Comparison of ENCODE assay signal across 11 mouse cellular contexts in the genomic region with DNA sequence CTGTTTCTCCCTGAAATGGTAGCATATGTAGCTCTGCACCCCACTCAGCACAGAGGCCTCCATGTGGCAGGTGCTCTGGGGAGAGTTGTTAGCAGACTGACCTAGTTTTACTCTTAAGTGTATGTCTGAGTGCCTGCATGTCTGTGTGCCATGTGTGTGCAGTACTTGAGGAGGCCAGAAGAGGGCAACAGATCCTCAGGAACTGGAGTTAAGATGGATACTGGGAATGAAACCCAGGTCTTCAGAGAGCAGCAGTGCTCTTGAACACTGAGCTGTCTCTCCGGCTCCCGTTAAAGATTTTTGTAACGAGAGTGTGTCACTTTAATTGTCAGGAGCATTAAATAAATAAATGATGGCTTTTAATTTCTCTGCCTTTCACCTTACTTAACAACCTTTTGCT. TPM values are rescaled to one million over a fixed set of nuclear protein-coding genes. Genes with fewer than 3 reads are reported as not detected.
DNase-seq lines count a peak whose midpoint lies in the region; ATAC-seq and TF ChIP-seq lines count a peak whose summit lies in the region.
"Had no signal": no experiment of that assay in that cellular context is flagged by ENCODE, and none has a peak within 500 bp of the region (broad histone marks: within the 10 kb centered on the region; RNA-seq: fewer than 3 reads in every experiment).

No protein-coding gene starts in this region.

- H3K4me2 ChIP-seq in lung, embryonic 14.5 days, result no peak overlapping the region
- H3K4me2 ChIP-seq: embryonic facial prominence, embryonic 12.5 days had no signal

- no peak overlapping the region for H3K27ac ChIP-seq in lung, embryonic 14.5 days (ENCODE audit: low read depth)
- H3K27ac ChIP-seq in small intestine, adult 2 months (ENCODE audit: insufficient read depth, low read depth, low read length), result no peak overlapping the region
- H3K27ac ChIP-seq: embryonic facial prominence, embryonic 12.5 days had no signal

- H3K4me1 ChIP-seq in lung, embryonic 14.5 days (ENCODE audit: insufficient read depth), result peaks cover 15% of the 10 kb centered on the region
- H3K4me1 ChIP-seq in small intestine, adult 2 months (ENCODE audit: control insufficient read depth, insufficient read depth, insufficient read length, low read length), result peaks cover 7% of the 10 kb centered on the region; the same call in 1 of the 2 replicates

- no peaks in the 10 kb centered on the region for H3K27me3 ChIP-seq in lung, embryonic 14.5 days (ENCODE audit: insufficient read depth, low read length)
- no peaks in the 10 kb centered on the region for H3K27me3 ChIP-seq in small intestine, adult 2 months (ENCODE audit: control insufficient read depth, insufficient read depth, low read length)
- H3K27me3 ChIP-seq: embryonic facial prominence, embryonic 12.5 days had no signal

- H3K4me3 ChIP-seq in lung, embryonic 14.5 days (ENCODE audit: low read depth, low read length), result no peak overlapping the region
- no peak overlapping the region for H3K4me3 ChIP-seq in small intestine, adult 2 months (ENCODE audit: low read depth, low read length)
- H3K4me3 ChIP-seq: embryonic facial prominence, embryonic 12.5 days had no signal

- H3K9ac ChIP-seq in lung, embryonic 14.5 days, result no peak overlapping the region
- H3K9ac ChIP-seq: embryonic facial prominence, embryonic 12.5 days had no signal

- H3K36me3 ChIP-seq in lung, embryonic 14.5 days (ENCODE audit: insufficient read depth), result peaks cover 33% of the 10 kb centered on the region
- no peaks in the 10 kb centered on the region for H3K36me3 ChIP-seq in small intestine, adult 2 months (ENCODE audit: control insufficient read depth, insufficient read depth, low read length)

- 96% methylated on average over 3 of the region's 3 CpGs for WGBS in lung, embryonic 14.5 days
- WGBS in small intestine, adult 2 months, result 98% methylated on average over 3 of the region's 3 CpGs

- TF ChIP-seq CTCF in lung, embryonic 14.5 days (IDR thresholded peaks at IDR 0.05; ENCODE audit: low read depth), result peak; percentile 68
- TF ChIP-seq CTCF in small intestine, adult 2 months (IDR thresholded peaks at IDR 0.05; ENCODE audit: extremely low read depth, insufficient read length, insufficient replicate concordance, low read depth, low read length), result peak; percentile 25; the same call in 1 of the 2 replicates

- peak; percentile 39 to 67 for DNase-seq in cerebellum, postnatal 14 days
- no peak for DNase-seq in cerebellum, adult 11-12 months
- DNase-seq in lung, embryonic 14.5 days, result peak; percentile 65
- no peak for DNase-seq in lung, postnatal 14 days
- DNase-seq in embryo, embryonic 10 days (ENCODE audit: low spot score), result peak; percentile 42
- DNase-seq in right cerebral cortex, postnatal 36 days (ENCODE audit: low spot score in 2 of 2), result no peak
- no peak for DNase-seq in T-cell, adult 2 months (ENCODE audit: low spot score)

- TF ChIP-seq POLR2A in small intestine, adult 2 months (IDR thresholded peaks at IDR 0.05; ENCODE audit: low read depth, low read length), result no peak

- ATAC-seq in lung, embryonic 14.5 days (ENCODE audit: insufficient read depth), result no peak
- ATAC-seq: inflammation-experienced regulatory T-cells, adult 6 months had no signal

- H3K9me3 ChIP-seq in lung, embryonic 14.5 days (ENCODE audit: low read depth, low read length), result no peaks in the 10 kb centered on the region

RNA-seq across cellular contexts. Expression of gene Ift122, which starts 35.0 kb away (rescaled TPM):
- polyA plus RNA-seq in lung, embryonic 14.5 days (2014; fragmentation: Nextera tagmentation; extraction: Ambion mirVana), result 22.2 and 25.6 TPM in 2 replicates
- polyA plus RNA-seq in small intestine, adult 2 months (2012; rRNA removed), result 3.0 and 3.1 TPM in 2 replicates

RNA-seq across cellular contexts. Expression of gene Mbd4, which starts 35.1 kb away (rescaled TPM):
- polyA plus RNA-seq in lung, embryonic 14.5 days (2014; fragmentation: Nextera tagmentation; extraction: Ambion mirVana), result 17.1 and 20.1 TPM in 2 replicates
- 0.19 and 0.57 TPM in 2 replicates for polyA plus RNA-seq in small intestine, adult 2 months (2012; rRNA removed)

RNA-seq across cellular contexts. Expression of gene Rho, which starts 43.3 kb away (rescaled TPM):
- polyA plus RNA-seq in lung, embryonic 14.5 days (2014; fragmentation: Nextera tagmentation; extraction: Ambion mirVana), result 0.09 and 0.18 TPM in 2 replicates
- polyA plus RNA-seq in small intestine, adult 2 months (2012; rRNA removed), result 0.27 and 0.35 TPM in 2 replicates

RNA-seq across cellular contexts. Expression of gene Efcab12, which starts 50.1 kb away (rescaled TPM):
- polyA plus RNA-seq in lung, embryonic 14.5 days (2014; fragmentation: Nextera tagmentation; extraction: Ambion mirVana), result 0.80 and 0.87 TPM in 2 replicates
- polyA plus RNA-seq in small intestine, adult 2 months (2012; rRNA removed), result 0.04 TPM in 2 replicates

RNA-seq across cellular contexts. Expression of gene H1foo, which starts 56.4 kb away (rescaled TPM):
- polyA plus RNA-seq in lung, embryonic 14.5 days (2014; fragmentation: Nextera tagmentation; extraction: Ambion mirVana), result not detected in 2 replicates
- not detected in 2 replicates for polyA plus RNA-seq in small intestine, adult 2 months (2012; rRNA removed)
- polyA plus RNA-seq: embryonic facial prominence, embryonic 12.5 days; inflammation-experienced regulatory T-cells, adult 6 months; stomach, embryonic 14.5 days had no signal

Comparison
In these comparisons a context has a peak if more than half of its experiments do, and no peak if none do; other contexts are left out.
1. DNase-seq: peak in cerebellum, postnatal 14 days (2 of 2), lung, embryonic 14.5 days (single experiment) and embryo, embryonic 10 days (single experiment); none in cerebellum, adult 11-12 months (single experiment), lung, postnatal 14 days (single experiment), right cerebral cortex, postnatal 36 days (0 of 2) and T-cell, adult 2 months (single experiment).
2. RNA of gene Mbd4, which starts 35.1 kb away (polyA plus RNA-seq): 17.1 to 20.1 TPM in lung, embryonic 14.5 days; 0.19 to 0.57 TPM in small intestine, adult 2 months; every median in the first group is over 10 times any median in the second.